Mouse (Mus musculus) forebrain, embryonic 13.5 days (tissue): ENCODE measurements around the gene Wdr60. TPM values are rescaled to one million over a fixed set of nuclear protein-coding genes. Genes with fewer than 3 reads are reported as not detected.

Experiments used
- ATAC-seq: fragments of 200-750 bp; cut with Nextera tagmentation; 2 replicates; pipeline ENCODE4 v1.8.0; 2017
- H3K27ac ChIP-seq: fragments of 300-500 bp; sonication (generic); 2 replicates; pipeline ENCODE4 v1.5.1; 2015; ENCODE audit warnings: inconsistent platforms, mild to moderate bottlenecking, moderate library complexity
- H3K27me3 ChIP-seq: fragments of 300-500 bp; sonication (generic); 2 replicates; pipeline ENCODE4 v1.6.1; 2015; ENCODE audit warnings: mild to moderate bottlenecking, inconsistent platforms
- H3K36me3 ChIP-seq: fragments of 300-500 bp; sonication (generic); 2 replicates; pipeline ENCODE4 v1.6.1; 2015; ENCODE audit warnings: mild to moderate bottlenecking, inconsistent platforms; ENCODE audit not compliant: poor library complexity, severe bottlenecking
- H3K4me1 ChIP-seq: fragments of 300-500 bp; sonication (generic); 2 replicates; pipeline ENCODE4 v1.6.1; 2015; ENCODE audit warnings: inconsistent platforms
- H3K4me2 ChIP-seq: fragments of 300-500 bp; sonication (generic); 2 replicates; pipeline ENCODE4 v1.6.1; 2015; ENCODE audit warnings: inconsistent platforms, mild to moderate bottlenecking, moderate library complexity
- H3K4me3 ChIP-seq: fragments of 300-500 bp; sonication (generic); 2 replicates; pipeline ENCODE4 v1.5.1; 2015; ENCODE audit warnings: mild to moderate bottlenecking, inconsistent platforms
- H3K9ac ChIP-seq: fragments of 300-500 bp; sonication (generic); 2 replicates; pipeline ENCODE4 v1.6.1; 2015; ENCODE audit warnings: mild to moderate bottlenecking, inconsistent platforms
- H3K9me3 ChIP-seq: fragments of 300-500 bp; sonication (generic); replicated peaks from 2 replicates; pipeline ENCODE4 v1.6.1; 2016; ENCODE audit warnings: inconsistent platforms
- WGBS: fragments of 180-500 bp; shearing (Covaris S2); methylation state at CpG from one replicate; pipeline ENCODE4 v1.1.7; 2015; 5-methylcytosine and 5-hydroxymethylcytosine counted together
- polyA plus RNA-seq: library from polyadenylated mRNA; unstranded; fragments of >200 nt; fragmentation: Nextera tagmentation; extraction: Ambion mirVana; gene quantifications from 2 replicates; pipeline ENCODE4 v1.2.1, GENCODE M21; 2015

Wdr60 gene
- polyA plus RNA-seq, 1 experiment from 2014 or later = 19.9 TPM

- 95% methylated on average over 8 of the region's 8 CpGs for WGBS
- no peak overlapping the region for H3K9ac ChIP-seq
- no peak overlapping the region for H3K4me3 ChIP-seq
- H3K27ac ChIP-seq = no peak overlapping the region
- no peak overlapping the region for H3K4me2 ChIP-seq
- H3K36me3 ChIP-seq = peaks cover 30% of the 10 kb centered on the region
- H3K27me3 ChIP-seq = no peaks in the 10 kb centered on the region
- H3K9me3 ChIP-seq = no peaks in the 10 kb centered on the region
- no peaks in the 10 kb centered on the region for H3K4me1 ChIP-seq
- no peak for ATAC-seq
These were observed 55.3 kb downstream of the Wdr60 start for GRCm38 (mm10) chr12:116207486-116207885.

DNA sequence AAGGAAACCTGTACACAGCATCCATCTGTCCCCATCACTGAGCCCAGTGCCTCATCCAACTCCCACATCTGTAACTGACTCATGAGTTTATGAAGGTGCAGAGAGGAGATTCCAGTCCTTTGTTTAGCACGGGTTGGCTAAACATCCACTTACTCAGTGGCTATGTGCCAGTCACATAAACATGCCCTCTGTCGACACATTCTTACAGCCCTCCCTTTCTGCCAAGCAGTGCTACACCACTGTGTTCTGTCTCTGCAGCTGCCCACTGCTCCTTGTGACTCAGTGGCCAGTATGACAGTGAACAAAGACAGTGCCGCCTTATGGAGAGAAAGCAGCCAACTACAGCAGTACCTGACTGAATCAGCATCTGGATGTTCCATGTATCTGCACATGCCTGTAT lies 57.1 kb downstream of the Wdr60 start:
- no peak for ATAC-seq
- Histone ChIP-seq H3K36me3 (peaks cover 19% of the 10 kb centered on the region), H3K27me3 (no peaks in the 10 kb centered on the region), H3K9me3 (no peaks in the 10 kb centered on the region), H3K4me3 (no peak overlapping the region), H3K27ac (no peak overlapping the region), H3K4me2 (no peak overlapping the region), H3K4me1 (no peaks in the 10 kb centered on the region), H3K9ac (no peak overlapping the region)
- 80% methylated on average over 3 of the region's 3 CpGs for WGBS

DNA sequence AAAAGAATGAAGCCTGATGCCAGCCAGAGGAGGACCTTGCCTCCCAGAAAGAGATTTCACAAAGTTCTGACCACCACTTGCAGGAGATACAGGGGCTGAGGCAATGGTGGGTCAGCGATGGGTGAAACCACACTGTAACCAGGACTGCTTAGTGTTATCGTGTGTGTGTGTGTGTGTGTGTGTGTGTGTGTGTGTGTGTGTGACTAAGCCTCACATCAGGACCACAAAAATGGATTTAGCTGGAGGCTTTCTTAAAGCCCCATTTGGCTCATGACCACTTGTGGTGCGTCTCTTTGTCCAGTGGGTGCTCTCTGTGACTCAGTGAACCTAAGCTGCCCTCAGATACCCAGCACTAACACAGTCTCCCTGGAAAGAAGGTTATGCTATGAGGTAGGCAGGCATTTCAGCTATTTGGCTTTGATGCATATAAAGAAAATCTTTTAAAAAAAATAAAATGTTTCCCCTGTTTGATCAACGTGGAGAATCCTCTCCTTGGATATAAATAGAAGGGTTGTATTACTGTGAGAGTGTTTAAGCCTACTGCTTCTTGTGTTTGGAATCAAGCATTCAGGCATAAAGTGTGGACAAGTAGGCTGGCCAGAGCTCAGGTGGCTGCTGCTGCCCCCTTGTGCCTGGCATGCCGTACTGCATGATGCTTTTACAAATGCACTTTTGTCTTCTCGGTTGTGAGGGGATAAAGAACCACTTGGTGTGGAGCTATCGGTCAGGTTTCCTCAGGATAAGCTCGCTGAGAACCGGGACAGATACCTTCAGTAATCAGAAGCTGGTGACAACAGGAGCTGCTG lies 60.4 kb downstream of the Wdr60 start:
- H3K9me3 ChIP-seq = no peaks in the 10 kb centered on the region
- H3K27ac ChIP-seq = no peak overlapping the region
- no peak overlapping the region for H3K4me2 ChIP-seq
- H3K4me1 ChIP-seq = no peaks in the 10 kb centered on the region
- no peak overlapping the region for H3K4me3 ChIP-seq
- peak; percentile 79 for ATAC-seq
- 32% methylated on average over 9 of the region's 9 CpGs for WGBS
- H3K9ac ChIP-seq = no peak overlapping the region
- H3K36me3 ChIP-seq = 0 out of 2 replicates have a peak, but pooled peaks cover 5% of the 10 kb centered on the region
- no peaks in the 10 kb centered on the region for H3K27me3 ChIP-seq

DNA sequence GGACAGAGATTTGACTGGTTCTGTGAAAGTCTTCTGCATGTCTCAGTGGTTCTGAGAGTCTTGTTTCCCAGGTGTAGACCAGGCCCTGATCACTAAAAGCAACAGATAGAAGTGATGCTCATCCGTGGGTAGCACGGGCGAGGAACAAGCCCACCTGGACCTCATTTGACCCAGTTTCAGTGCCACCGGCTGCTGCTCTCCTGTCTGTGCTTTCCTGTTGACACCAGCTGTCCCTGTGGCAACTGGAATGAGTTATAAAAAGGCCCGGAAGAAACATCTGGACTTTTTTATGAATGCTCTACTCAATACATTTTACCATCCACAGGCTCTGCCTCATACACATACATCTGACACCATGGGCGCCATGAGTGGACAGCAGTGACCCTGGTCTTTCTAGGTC lies 64.0 kb downstream of the Wdr60 start:
- no peaks in the 10 kb centered on the region for H3K27me3 ChIP-seq
- H3K4me2 ChIP-seq = no peak overlapping the region
- no peak overlapping the region for H3K9ac ChIP-seq
- 0 out of 2 replicates have a peak, but pooled peaks cover 4% of the 10 kb centered on the region for H3K4me1 ChIP-seq
- no peaks in the 10 kb centered on the region for H3K36me3 ChIP-seq
- H3K9me3 ChIP-seq = no peaks in the 10 kb centered on the region
- WGBS = 91% methylated on average over 6 of the region's 6 CpGs
- ATAC-seq = no peak
- no peak overlapping the region for H3K27ac ChIP-seq
- H3K4me3 ChIP-seq = no peak overlapping the region

- WGBS = 86% methylated on average over 8 of the region's 8 CpGs
- 0 out of 2 replicates have a peak, but pooled peaks cover 5% of the 10 kb centered on the region for H3K4me1 ChIP-seq
- H3K36me3 ChIP-seq = no peaks in the 10 kb centered on the region
- H3K27me3 ChIP-seq = no peaks in the 10 kb centered on the region
- no peak overlapping the region for H3K27ac ChIP-seq
- no peak for ATAC-seq
- H3K4me3 ChIP-seq = no peak overlapping the region
- H3K4me2 ChIP-seq = no peak overlapping the region
- H3K9me3 ChIP-seq = no peaks in the 10 kb centered on the region
- no peak overlapping the region for H3K9ac ChIP-seq
These were observed 66.6 kb downstream of the Wdr60 start for GRCm38 (mm10) chr12:116196221-116196620.

DNA sequence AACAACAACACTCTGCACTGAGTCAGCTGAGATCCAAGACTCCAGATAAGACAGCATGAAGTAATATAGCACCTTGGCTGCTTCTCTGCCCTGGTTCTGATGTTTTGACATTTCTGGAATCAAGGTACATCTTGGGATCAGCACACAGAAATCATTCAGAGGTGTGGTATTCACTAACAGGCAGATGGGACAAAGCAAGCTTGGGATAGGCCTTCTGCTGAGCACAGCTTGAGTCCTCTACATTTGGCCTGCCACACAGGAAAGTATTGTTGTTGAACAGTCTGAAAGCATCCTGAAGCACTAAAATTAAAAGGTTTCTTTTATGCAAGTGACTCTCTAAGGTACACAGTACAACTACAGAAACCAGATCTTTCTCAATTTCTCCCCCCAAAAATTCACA lies 68.2 kb downstream of the Wdr60 start:
- Histone ChIP-seq H3K4me3 (no peak overlapping the region), H3K36me3 (no peaks in the 10 kb centered on the region), H3K4me1 (0 out of 2 replicates have a peak, but pooled peaks cover 5% of the 10 kb centered on the region), H3K27me3 (no peaks in the 10 kb centered on the region), H3K27ac (no peak overlapping the region), H3K9ac (no peak overlapping the region), H3K4me2 (no peak overlapping the region), H3K9me3 (no peaks in the 10 kb centered on the region)
- no peak for ATAC-seq

DNA sequence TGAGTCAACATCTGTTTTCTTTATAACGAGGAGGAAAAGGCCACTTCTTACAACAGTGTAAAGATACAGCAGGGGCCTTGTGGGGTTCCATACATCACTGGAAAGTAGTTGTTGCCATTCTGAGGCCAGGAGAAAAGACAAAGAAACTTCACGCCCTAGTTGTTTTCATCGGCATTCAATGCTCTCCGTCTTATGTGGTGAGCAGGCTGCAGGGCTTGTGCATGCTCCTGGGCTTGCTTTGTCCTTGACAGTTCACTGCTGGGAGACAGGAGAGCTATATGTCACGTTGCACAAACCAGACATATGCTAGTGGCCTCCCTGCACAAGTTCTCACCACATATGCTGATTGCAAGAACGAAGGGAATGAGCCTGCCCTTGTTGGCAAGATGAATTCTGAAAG lies 68.9 kb downstream of the Wdr60 start:
- Histone ChIP-seq H3K36me3 (no peaks in the 10 kb centered on the region), H3K4me2 (no peak overlapping the region), H3K27me3 (no peaks in the 10 kb centered on the region), H3K4me3 (no peak overlapping the region), H3K9ac (no peak overlapping the region), H3K27ac (no peak overlapping the region), H3K9me3 (no peaks in the 10 kb centered on the region), H3K4me1 (0 out of 2 replicates have a peak, but pooled peaks cover 5% of the 10 kb centered on the region)
- 19% methylated on average over 6 of the region's 6 CpGs for WGBS
- ATAC-seq = no peak

- H3K9ac ChIP-seq = no peak overlapping the region
- no peak overlapping the region for H3K27ac ChIP-seq
- H3K4me3 ChIP-seq = no peak overlapping the region
- H3K4me1 ChIP-seq = no peaks in the 10 kb centered on the region
- H3K4me2 ChIP-seq = no peak overlapping the region
- no peaks in the 10 kb centered on the region for H3K36me3 ChIP-seq
- no peak for ATAC-seq
- 81% methylated on average over 6 of the region's 6 CpGs for WGBS
- H3K27me3 ChIP-seq = no peaks in the 10 kb centered on the region
- H3K9me3 ChIP-seq = no peaks in the 10 kb centered on the region
These were observed 79.4 kb downstream of the Wdr60 start for GRCm38 (mm10) chr12:116183212-116183935.

- Histone ChIP-seq H3K27me3 (no peaks in the 10 kb centered on the region), H3K4me3 (no peak overlapping the region)
These were observed 80.4 kb downstream of the Wdr60 start for GRCm38 (mm10) chr12:116182376-116182775.

DNA sequence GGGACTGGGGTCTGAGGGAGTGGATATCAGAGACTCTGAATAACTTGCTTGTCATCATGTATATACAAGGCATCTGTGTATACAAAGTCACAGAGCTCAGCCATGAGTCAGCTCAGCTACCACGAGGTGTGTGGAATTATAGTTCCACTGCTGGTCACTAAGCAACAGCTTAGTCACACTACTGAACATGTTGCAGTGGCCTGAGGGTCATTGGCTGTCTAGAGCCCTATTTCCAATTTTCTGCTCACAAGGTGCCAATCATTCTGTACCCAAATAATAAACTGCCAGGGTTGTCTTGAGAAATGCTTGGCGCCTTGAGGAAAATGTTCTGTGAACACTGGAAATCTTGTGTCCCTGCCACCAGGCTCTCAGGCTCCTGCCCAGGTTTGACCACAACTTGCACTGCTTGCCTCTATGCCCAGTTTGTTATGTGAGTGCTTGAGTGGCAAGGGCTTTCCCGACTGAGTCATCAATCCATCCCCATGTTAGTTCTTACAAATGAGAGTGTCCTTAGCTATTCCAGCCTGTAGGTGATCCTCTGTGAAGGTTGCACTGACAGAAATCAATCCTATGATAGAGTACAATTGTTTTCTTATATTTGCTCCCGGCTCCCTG lies 81.3 kb downstream of the Wdr60 start:
- Histone ChIP-seq H3K9me3 (no peaks in the 10 kb centered on the region; the same call in 1 of the 2 replicates), H3K4me3 (no peak overlapping the region), H3K27ac (no peak overlapping the region), H3K9ac (no peak overlapping the region), H3K4me2 (no peak overlapping the region), H3K27me3 (no peaks in the 10 kb centered on the region), H3K4me1 (no peaks in the 10 kb centered on the region), H3K36me3 (no peaks in the 10 kb centered on the region)
- WGBS = 81% methylated on average over 4 of the region's 4 CpGs
- no peak for ATAC-seq

More at GRCm38 (mm10) chr12:116182376-116182775, 80.4 kb downstream of the Wdr60 start:
- Histone ChIP-seq H3K36me3 (no peaks in the 10 kb centered on the region), H3K9me3 (no peaks in the 10 kb centered on the region; the same call in 1 of the 2 replicates), H3K4me2 (no peak overlapping the region), H3K9ac (no peak overlapping the region), H3K4me1 (no peaks in the 10 kb centered on the region), H3K27ac (no peak overlapping the region)
- no peak for ATAC-seq

GRCm38 (mm10) chr12:116176930-116177329 lies 85.9 kb downstream of the Wdr60 start:
- Histone ChIP-seq H3K9me3 (no peaks in the 10 kb centered on the region; the same call in 1 of the 2 replicates), H3K27me3 (no peaks in the 10 kb centered on the region), H3K36me3 (no peaks in the 10 kb centered on the region), H3K9ac (no peak overlapping the region), H3K27ac (no peak overlapping the region), H3K4me1 (no peaks in the 10 kb centered on the region), H3K4me3 (no peak overlapping the region), H3K4me2 (no peak overlapping the region)
- 93% methylated on average over 3 of the region's 3 CpGs for WGBS
- no peak for ATAC-seq

- Histone ChIP-seq H3K9ac (no peak overlapping the region), H3K9me3 (no peaks in the 10 kb centered on the region), H3K4me2 (no peak overlapping the region), H3K4me3 (no peak overlapping the region), H3K27me3 (no peaks in the 10 kb centered on the region), H3K36me3 (no peaks in the 10 kb centered on the region), H3K27ac (no peak overlapping the region), H3K4me1 (no peaks in the 10 kb centered on the region)
- 81% methylated on average over 5 of the region's 5 CpGs for WGBS
- ATAC-seq = no peak
These were observed 93.2 kb downstream of the Wdr60 start for GRCm38 (mm10) chr12:116169666-116170065.
